Mouse (Mus musculus) spleen, adult 2 months (tissue): ENCODE measurements around the gene Reln. TPM values are rescaled to one million over a fixed set of nuclear protein-coding genes. Genes with fewer than 3 reads are reported as not detected.

Source experiments
- DNase-seq, 2 experiments: peaks; one replicate each; pipeline versions ENCODE4 v3.0.0 to v3.0.0-alpha.2; 2012 to 2021; ENCODE audit warnings: low spot score in 2 of 2, low read depth in 1 of 2
- H3K27ac ChIP-seq: fragments of 200-500 bp; 2 replicates; pipeline ENCODE4 v1.5.1; 2012; ENCODE audit warnings: low read length, inconsistent platforms; ENCODE audit not compliant: insufficient read depth
- H3K27me3 ChIP-seq: fragments of 200-500 bp; 2 replicates; pipeline ENCODE4 v1.6.1; 2012; ENCODE audit warnings: mild to moderate bottlenecking, moderate library complexity, low read length, inconsistent platforms; ENCODE audit not compliant: control insufficient read depth, insufficient read depth
- H3K36me3 ChIP-seq: fragments of 200-500 bp; 2 replicates; pipeline ENCODE4 v1.6.1; 2012; ENCODE audit warnings: mild to moderate bottlenecking, low read length, inconsistent platforms; ENCODE audit not compliant: control insufficient read depth, insufficient read depth
- H3K4me1 ChIP-seq: fragments of 200-500 bp; 2 replicates; pipeline ENCODE4 v1.6.1; 2011; ENCODE audit warnings: inconsistent platforms; ENCODE audit not compliant: control insufficient read depth, insufficient read depth, insufficient read length
- H3K4me3 ChIP-seq: fragments of 200-500 bp; 2 replicates; pipeline ENCODE4 v1.5.1; 2011; ENCODE audit warnings: mild to moderate bottlenecking, inconsistent platforms; ENCODE audit not compliant: insufficient read depth, insufficient read length; ENCODE audit errors: extremely low read depth
- CTCF ChIP-seq: fragments of 200-500 bp; IDR thresholded peaks from 2 replicates; pipeline ENCODE4 v1.5.1; 2011; ENCODE audit warnings: mild to moderate bottlenecking, inconsistent platforms; ENCODE audit not compliant: insufficient read depth, insufficient read length, insufficient replicate concordance; ENCODE audit errors: extremely low read depth
- POLR2A ChIP-seq: fragments of 200-500 bp; IDR thresholded peaks from 2 replicates; pipeline ENCODE4 v1.6.1; 2011; ENCODE audit warnings: low read depth, low read length, inconsistent platforms
- WGBS: fragments of 180-500 bp; shearing (Covaris S2); methylation state at CpG from one replicate; pipeline ENCODE4 v1.1.7; 2018; 5-methylcytosine and 5-hydroxymethylcytosine counted together
- polyA plus RNA-seq: library from polyadenylated mRNA; depleted of rRNA; stranded (reverse); fragments of >200 nt; gene quantifications from 2 replicates; pipeline ENCODE4 v1.2.3, GENCODE M21; 2012; rRNA removed

Gene Reln
- polyA plus RNA-seq, 1 experiment, result 3.8 TPM

GRCm38 (mm10) chr5:21844676-21845075, 499.8 kb downstream of the Reln start:
- Histone ChIP-seq H3K36me3 (no peaks in the 10 kb centered on the region), H3K27ac (no peak overlapping the region)
- 68% methylated on average over 4 of the region's 4 CpGs for WGBS

More at GRCm38 (mm10) chr5:21844676-21845075, 499.8 kb downstream of the Reln start:
- TF ChIP-seq CTCF (no peak), POLR2A (no peak)
- DNase-seq, result no peak
- Histone ChIP-seq H3K4me1 (no peaks in the 10 kb centered on the region), H3K27me3 (no peaks in the 10 kb centered on the region), H3K4me3 (no peak overlapping the region)

Other genes starting within 250 kb of the Reln start
- gene Orc5, start 205.7 kb upstream of the Reln start, polyA plus RNA-seq, result 2.0 and 2.1 TPM in 2 replicates